Mouse (Mus musculus) spleen, postnatal 10 days (tissue): ENCODE measurements around the gene Pgls.

Source experiments
- DNase-seq, 2 experiments: peaks; one replicate each; pipeline ENCODE4 v3.0.0; 2021 to 2022; ENCODE audit warnings: low spot score in 2 of 2

Pgls gene

GRCm38 (mm10) chr8:71637149-71638095 lies 45.4 kb downstream of the Pgls start:
- DNase-seq = no peak

GRCm38 (mm10) chr8:71638321-71638720 lies 46.3 kb downstream of the Pgls start:
- no peak for DNase-seq

GRCm38 (mm10) chr8:71639318-71639717 lies 47.3 kb downstream of the Pgls start:
- DNase-seq = no peak

GRCm38 (mm10) chr8:71645510-71645909 lies 53.5 kb downstream of the Pgls start:
- no peak for DNase-seq
